Mouse (Mus musculus) left cerebral cortex, postnatal 14 days (tissue): Measurements from ENCODE around the gene Vstm4. TPM values are rescaled to one million over a fixed set of nuclear protein-coding genes. Genes with fewer than 3 reads are reported as not detected.
A peak's percentile ranks its signal among the peaks of the same experiment; 100 is the strongest.

ENCODE experiments used
- DNase-seq, 2 experiments: peaks; one replicate each; pipeline ENCODE4 v3.0.0; 2021 to 2022; ENCODE audit warnings: low spot score in 2 of 2, mixed read lengths in 1 of 2
- intact Hi-C: fragments of 180-260 bp; cut with DNase I; formaldehyde crosslinking; loops from one replicate; pipeline ENCODE4 v1.15.1; 2025
- total RNA-seq, 2 experiments: library from RNA; stranded (reverse); gene quantifications; 2 replicates each; pipeline ENCODE4 v1.2.3; 2021

The Vstm4 gene
- total RNA-seq, 2 experiments from 2014 or later: 4.3 to 5.2 TPM

- intact Hi-C loops: no loop called here
- no peak for DNase-seq
These were observed 67.3 kb downstream of the Vstm4 start for GRCm38 (mm10) chr14:32923871-32924270.

DNA sequence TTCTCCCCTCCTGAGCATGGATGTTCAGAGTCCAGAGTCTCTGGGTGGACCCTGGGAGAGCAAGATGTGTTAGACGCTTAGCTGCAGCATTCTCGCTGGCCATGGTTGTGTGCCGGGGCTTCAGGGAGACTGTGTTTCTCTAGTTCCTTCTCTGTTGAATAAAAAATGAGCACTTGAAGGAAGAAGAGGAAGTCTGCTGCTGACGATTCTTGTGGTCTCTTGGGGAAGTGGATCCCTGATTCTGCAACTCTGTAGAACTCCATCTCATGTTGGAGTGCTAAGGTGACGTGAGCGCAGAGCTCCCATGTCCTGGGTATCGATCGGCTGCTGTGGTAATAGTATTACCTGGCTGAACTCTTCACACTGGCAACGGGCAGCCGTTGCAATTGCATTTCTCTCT, 75.2 kb downstream of the Vstm4 start:
- no peak for DNase-seq
- intact Hi-C loops: no loop called here

DNA sequence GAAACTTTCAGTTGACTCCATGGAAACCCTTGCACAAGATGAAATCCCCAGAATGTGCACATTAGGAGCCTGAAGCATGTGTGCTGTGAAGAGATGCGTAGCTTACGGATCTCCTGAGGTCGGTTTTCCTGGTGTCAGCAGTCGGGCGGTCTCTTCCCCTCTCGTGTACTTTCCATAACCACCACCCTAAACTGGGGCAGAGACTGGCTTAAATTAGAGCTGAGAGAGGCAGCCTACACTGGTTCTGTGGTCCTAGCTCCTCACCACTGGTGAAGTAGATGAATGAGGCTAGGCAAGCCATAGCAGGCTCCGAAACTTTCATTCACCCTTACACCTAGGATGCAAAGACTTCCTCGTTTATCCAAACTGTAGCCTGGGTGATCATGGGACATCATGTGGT, 75.7 kb downstream of the Vstm4 start:
- DNase-seq: no peak
- intact Hi-C loops: no loop called here

GRCm38 (mm10) chr14:32934064-32934463, 77.5 kb downstream of the Vstm4 start:
- no peak for DNase-seq
- intact Hi-C loops: no loop called here

DNA sequence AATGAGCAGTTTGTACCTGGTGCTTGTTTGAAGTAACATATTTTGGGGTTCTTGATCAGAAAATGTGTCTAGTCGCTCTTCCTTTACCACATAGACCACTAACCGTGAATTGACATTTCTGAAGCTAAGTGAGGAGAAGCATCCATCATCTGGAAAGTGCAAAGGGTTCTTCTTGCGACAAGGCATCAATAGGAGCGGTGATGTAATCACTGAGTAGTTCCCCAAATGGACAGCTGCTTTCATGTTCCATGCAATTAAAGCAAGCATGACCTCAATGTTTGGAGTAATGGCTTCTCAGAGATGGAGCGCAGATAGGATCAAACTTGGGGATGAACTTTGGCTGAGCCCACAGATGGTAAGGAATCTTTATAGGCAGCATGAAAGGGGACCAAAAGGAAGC, 82.7 kb downstream of the Vstm4 start:
- intact Hi-C loops: no loop called here
- no peak for DNase-seq

- DNase-seq: peak; percentile 48 to 71
- intact Hi-C loops: no loop called here
These were observed 91.0 kb downstream of the Vstm4 start for GRCm38 (mm10) chr14:32947512-32947911.

DNA sequence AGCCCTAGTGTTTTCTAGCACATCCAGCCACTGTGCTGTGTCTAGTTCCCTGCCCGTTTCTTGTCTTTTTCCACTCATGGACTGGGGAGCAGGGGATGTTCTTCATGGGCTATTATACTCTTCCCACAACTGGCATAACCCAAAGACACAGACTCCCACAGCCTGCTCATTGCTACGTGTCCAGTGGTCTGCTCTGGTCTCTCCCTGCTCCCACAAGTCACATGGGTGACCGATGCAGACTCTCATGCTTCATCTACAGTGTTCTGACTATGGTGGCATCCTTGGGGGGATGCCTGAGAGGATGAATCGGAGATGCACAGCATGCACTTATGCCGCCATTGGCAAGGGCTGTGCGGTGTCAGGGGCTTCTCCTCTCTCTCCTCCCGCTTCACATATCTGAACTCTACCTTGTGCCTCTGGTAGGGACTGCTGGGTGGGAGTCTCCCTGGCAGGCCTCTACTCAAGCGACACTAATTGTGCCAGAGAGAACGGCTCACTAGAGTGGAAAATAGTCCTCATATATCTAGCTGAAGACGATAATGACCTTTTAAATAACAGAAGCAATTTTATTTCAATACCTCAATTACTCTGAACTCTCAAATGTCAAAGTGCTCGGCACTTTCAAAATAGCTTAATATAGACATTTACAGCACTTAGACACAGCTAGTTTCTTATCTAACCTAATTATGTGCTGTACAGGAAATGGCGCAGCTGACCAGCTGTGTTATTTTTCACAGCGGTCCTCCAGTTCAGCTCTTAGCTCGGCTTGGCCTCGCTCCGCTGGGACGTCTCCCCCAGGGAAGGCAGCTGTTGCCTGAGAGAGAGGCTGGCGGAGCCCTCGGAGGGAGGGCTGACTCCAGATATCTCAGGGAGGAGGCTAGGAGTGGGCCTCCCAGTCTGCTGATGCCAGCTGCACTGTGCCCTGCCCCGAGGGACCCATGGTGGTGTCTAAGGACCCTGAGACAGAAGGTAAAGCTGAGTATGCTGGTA, 94.1 kb downstream of the Vstm4 start:
- intact Hi-C loops: no loop called here
- no peak for DNase-seq

DNA sequence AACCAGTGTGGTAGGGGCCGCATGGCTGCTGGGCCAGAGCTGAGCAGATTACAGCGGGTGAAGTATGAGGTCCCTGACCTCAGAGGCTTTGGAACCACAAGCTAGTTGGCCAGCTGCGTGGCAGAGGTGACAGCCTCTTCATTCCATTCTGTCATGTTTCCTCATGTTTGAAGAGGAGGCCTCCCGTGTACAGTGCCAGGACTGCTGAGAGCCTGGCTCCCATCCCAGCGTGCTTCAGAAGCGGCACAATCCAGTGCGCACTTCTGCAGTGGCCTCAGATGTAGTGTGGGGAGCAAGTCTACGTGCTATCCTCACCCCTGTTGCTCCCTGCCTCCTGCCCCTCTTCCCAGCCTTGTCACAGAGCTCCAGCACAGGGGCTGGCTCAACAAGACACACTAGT, 99.9 kb downstream of the Vstm4 start:
- intact Hi-C loops: no loop called here
- DNase-seq: peak in 1 of 2 experiments; percentile 38

- no peak for DNase-seq
- intact Hi-C loops: no loop called here
These were observed 102.1 kb downstream of the Vstm4 start for GRCm38 (mm10) chr14:32958671-32959070.

GRCm38 (mm10) chr14:32960481-32960880, 103.9 kb downstream of the Vstm4 start:
- intact Hi-C loops: loop anchor here (5.0 to 10.0 kb wide), 2 partner anchors 188 to 356 kb away; no protein-coding TSS in a partner anchor
- DNase-seq: peak; percentile 77 to 78

GRCm38 (mm10) chr14:32964742-32965141, 108.2 kb downstream of the Vstm4 start:
- DNase-seq: no peak
- intact Hi-C loops: loop anchor here (5.0 to 10.0 kb wide), 2 partner anchors 192 to 360 kb away; no protein-coding TSS in a partner anchor

DNA sequence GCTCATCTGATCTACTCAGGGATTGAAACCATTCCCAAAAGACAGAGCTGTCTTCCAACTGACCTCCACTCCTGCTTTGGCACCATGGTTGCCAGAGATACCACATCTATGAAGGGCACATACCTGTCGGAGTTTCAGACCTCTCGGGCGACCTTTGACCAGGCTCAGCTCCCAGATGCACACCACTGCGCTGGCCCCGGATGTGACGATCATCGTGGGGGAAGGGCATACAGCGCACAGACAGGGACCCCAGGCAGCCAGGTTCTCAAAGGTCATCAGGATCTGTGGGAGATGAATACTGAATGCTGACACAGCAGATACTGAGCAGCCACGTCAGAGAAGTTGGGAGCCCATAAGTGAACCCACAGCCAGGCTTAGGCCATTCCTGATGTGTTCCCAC, 114.1 kb downstream of the Vstm4 start:
- intact Hi-C loops: no loop called here
- no peak for DNase-seq

- intact Hi-C loops: no loop called here
- DNase-seq: no peak
These were observed 127.7 kb downstream of the Vstm4 start for GRCm38 (mm10) chr14:32984176-32984738.

DNA sequence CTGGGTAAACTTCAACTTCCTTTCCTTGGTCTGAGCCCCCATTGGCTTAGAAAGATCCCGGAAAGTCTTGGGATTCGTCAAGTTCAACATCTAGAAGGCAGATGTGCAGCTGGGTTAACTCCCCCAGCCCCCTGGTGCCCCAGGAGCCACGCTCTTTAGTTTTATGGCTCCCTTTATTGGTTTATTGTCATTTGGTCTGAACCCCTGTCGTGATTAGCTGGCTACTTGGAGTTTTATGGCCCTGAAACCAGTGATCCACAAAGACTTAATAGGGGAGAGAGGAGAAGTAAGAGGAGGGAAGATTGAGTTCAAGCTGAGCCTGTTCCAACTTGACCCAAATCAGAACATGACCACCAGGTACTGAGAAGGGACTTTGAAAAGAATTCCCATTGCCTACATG, 130.1 kb downstream of the Vstm4 start:
- intact Hi-C loops: no loop called here
- no peak for DNase-seq

Other genes with a start within 250 kb of the Vstm4 start
- gene 3425401B19Rik, start 171.5 kb upstream of the Vstm4 start, total RNA-seq: under 1 TPM; 0.13 to 0.15 TPM
- under 1 TPM; 0.36 to 0.72 TPM for gene Tmem273, start 70.8 kb upstream of the Vstm4 start, total RNA-seq
- not detected for gene Fam170b, start 22.8 kb upstream of the Vstm4 start, total RNA-seq
- gene Lrrc18, start 134.6 kb downstream of the Vstm4 start, total RNA-seq: under 1 TPM; 0.33 to 0.36 TPM